Mouse (Mus musculus) forebrain, embryonic 16.5 days (tissue): ENCODE measurements around the gene Cpvl. TPM values are rescaled to one million over a fixed set of nuclear protein-coding genes. Genes with fewer than 3 reads are reported as not detected.

ENCODE experiments used
- ATAC-seq: fragments of 200-750 bp; cut with Nextera tagmentation; 2 replicates; pipeline ENCODE4 v1.8.0; 2017; ENCODE audit warnings: mild to moderate bottlenecking, moderate library complexity
- H3K27ac ChIP-seq: fragments of 300-500 bp; sonication (generic); 2 replicates; pipeline ENCODE4 v1.5.1; 2014; ENCODE audit warnings: low read length, control low read depth
- H3K27me3 ChIP-seq: fragments of 300-500 bp; sonication (generic); replicated peaks from 2 replicates; pipeline ENCODE4 v1.6.1; 2014; ENCODE audit warnings: low read length; ENCODE audit not compliant: control insufficient read depth, insufficient read depth
- H3K36me3 ChIP-seq: fragments of 300-500 bp; sonication (generic); 2 replicates; pipeline ENCODE4 v1.6.1; 2014; ENCODE audit not compliant: control insufficient read depth, insufficient read depth
- H3K4me1 ChIP-seq: fragments of 300-500 bp; sonication (generic); replicated peaks from 2 replicates; pipeline ENCODE4 v1.6.1; 2014; ENCODE audit warnings: low read length; ENCODE audit not compliant: control insufficient read depth, insufficient read depth
- H3K4me2 ChIP-seq: fragments of 300-500 bp; sonication (generic); 2 replicates; pipeline ENCODE4 v1.6.1; 2014; ENCODE audit warnings: mild to moderate bottlenecking, low read length, control low read depth
- H3K4me3 ChIP-seq: fragments of 300-500 bp; sonication (generic); replicated peaks from 2 replicates; pipeline ENCODE4 v1.5.1; 2014; ENCODE audit warnings: mild to moderate bottlenecking, low read length, control low read depth
- H3K9ac ChIP-seq: fragments of 300-500 bp; sonication (generic); replicated peaks from 2 replicates; pipeline ENCODE4 v1.6.1; 2014; ENCODE audit warnings: low read depth, low read length, control low read depth
- H3K9me3 ChIP-seq: fragments of 300-500 bp; sonication (generic); 2 replicates; pipeline ENCODE4 v1.6.1; 2016; ENCODE audit warnings: low read length; ENCODE audit not compliant: control insufficient read depth
- WGBS: fragments of 180-500 bp; shearing (Covaris S2); extraction: QIAGEN DNeasy Blood & Tissue Kit; methylation state at CpG from one replicate; pipeline ENCODE4 v1.1.7; 2014; 5-methylcytosine and 5-hydroxymethylcytosine counted together
- polyA plus RNA-seq: library from polyadenylated mRNA; unstranded; fragments of >200 nt; fragmentation: Nextera tagmentation; extraction: Ambion mirVana; gene quantifications from 2 replicates; pipeline ENCODE4 v1.2.1, GENCODE M21; 2015

Cpvl gene
- polyA plus RNA-seq, 1 experiment from 2014 or later = not detected

DNA sequence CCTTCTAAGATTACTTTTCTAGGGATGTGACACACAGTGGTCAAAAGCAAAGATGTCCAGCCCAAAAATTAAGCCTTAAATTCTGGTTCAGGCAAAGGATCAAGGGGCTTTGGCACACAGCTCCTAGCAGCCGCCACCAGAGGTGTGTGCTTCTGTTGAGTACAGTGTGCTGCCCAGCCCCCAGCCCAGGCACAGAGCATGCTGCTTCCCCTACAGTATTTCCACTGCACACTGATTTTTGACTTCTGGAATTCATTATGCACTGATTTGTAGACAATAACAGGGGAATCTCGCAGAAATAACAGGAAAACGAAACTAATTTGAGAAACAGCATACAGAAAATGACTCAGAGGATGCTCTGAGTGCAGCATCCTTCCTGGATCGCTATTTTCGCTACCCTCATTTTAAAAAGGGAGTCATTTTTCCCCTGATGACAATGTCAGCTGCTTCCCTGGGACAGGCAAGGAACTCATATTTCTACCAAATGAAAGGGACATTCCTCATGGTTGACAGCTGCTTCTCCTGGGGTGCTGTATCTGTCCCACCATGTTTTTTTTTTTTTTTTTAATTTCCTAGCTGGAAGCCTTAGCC is 14.5 kb downstream of the Cpvl start:
- ATAC-seq = no peak
- Histone ChIP-seq H3K27ac (no peak overlapping the region), H3K27me3 (no peaks in the 10 kb centered on the region), H3K9ac (no peak overlapping the region), H3K36me3 (no peaks in the 10 kb centered on the region), H3K4me3 (no peak overlapping the region), H3K9me3 (no peaks in the 10 kb centered on the region), H3K4me2 (no peak overlapping the region), H3K4me1 (0 out of 2 replicates have a peak, but pooled peaks cover 4% of the 10 kb centered on the region)
- WGBS = 74% methylated on average over 5 of the region's 5 CpGs

- Histone ChIP-seq H3K9me3 (no peaks in the 10 kb centered on the region), H3K27ac (no peak overlapping the region), H3K27me3 (no peaks in the 10 kb centered on the region), H3K9ac (no peak overlapping the region), H3K36me3 (no peaks in the 10 kb centered on the region), H3K4me3 (no peak overlapping the region), H3K4me1 (0 out of 2 replicates have a peak, but pooled peaks cover 4% of the 10 kb centered on the region), H3K4me2 (no peak overlapping the region)
- no peak for ATAC-seq
- 71% methylated on average over 1 of the region's 1 CpGs for WGBS
Measured at GRCm38 (mm10) chr6:53962006-53962405, 16.5 kb downstream of the Cpvl start.

DNA sequence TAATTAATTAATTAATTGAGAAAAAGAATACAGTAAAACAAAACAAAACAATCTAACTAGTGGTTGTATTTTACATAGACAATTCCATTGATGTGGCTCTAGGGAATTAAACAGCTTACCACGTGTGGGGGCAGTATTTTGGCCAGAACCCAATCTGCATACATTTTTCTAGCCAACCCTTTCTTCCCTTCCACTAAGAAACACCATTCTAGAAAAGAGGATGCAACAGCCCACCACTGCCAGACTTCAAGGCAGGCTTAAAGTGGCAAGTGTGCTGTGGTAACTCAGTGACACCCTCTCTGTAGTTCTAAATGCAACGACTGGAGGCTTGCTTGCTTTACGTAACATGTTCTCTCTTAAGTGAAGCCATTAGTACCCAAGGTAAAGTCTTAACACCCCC is 18.6 kb downstream of the Cpvl start:
- H3K4me1 ChIP-seq = 0 out of 2 replicates have a peak, but pooled peaks cover 2% of the 10 kb centered on the region
- no peak for ATAC-seq
- H3K4me2 ChIP-seq = no peak overlapping the region
- 64% methylated on average over 3 of the region's 3 CpGs for WGBS
- no peaks in the 10 kb centered on the region for H3K36me3 ChIP-seq
- no peaks in the 10 kb centered on the region for H3K27me3 ChIP-seq
- no peak overlapping the region for H3K9ac ChIP-seq
- H3K4me3 ChIP-seq = no peak overlapping the region
- no peaks in the 10 kb centered on the region for H3K9me3 ChIP-seq
- no peak overlapping the region for H3K27ac ChIP-seq

DNA sequence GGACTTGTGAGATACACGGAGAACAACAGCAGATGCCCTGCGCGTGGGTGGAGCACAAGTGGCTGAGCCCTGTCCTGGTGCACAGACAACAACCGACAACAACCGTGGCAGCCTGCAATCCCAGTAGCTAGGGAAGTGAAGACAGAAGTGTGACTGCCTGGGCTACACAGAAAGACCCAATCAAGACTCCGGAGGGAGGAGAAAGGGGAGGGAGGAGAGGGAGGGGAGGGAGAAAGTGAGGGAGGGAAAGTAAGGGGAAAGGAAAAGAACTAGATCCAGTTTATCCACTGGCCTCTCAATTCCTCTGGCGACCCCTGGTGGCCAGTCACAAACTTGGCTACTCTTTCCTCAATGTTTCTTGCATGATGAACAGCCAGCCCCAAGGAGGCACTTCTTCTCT is 20.1 kb downstream of the Cpvl start:
- whole genome bisulfite sequencing = 17% methylated on average over 7 of the region's 7 CpGs
- no peaks in the 10 kb centered on the region for H3K9me3 ChIP-seq
- no peaks in the 10 kb centered on the region for H3K4me1 ChIP-seq
- H3K4me3 ChIP-seq = no peak overlapping the region
- H3K36me3 ChIP-seq = no peaks in the 10 kb centered on the region
- no peak overlapping the region for H3K27ac ChIP-seq
- peak overlapping the region; percentile 24 for H3K4me2 ChIP-seq
- H3K27me3 ChIP-seq = no peaks in the 10 kb centered on the region
- no peak overlapping the region for H3K9ac ChIP-seq
- peak; percentile 63 for ATAC-seq

DNA sequence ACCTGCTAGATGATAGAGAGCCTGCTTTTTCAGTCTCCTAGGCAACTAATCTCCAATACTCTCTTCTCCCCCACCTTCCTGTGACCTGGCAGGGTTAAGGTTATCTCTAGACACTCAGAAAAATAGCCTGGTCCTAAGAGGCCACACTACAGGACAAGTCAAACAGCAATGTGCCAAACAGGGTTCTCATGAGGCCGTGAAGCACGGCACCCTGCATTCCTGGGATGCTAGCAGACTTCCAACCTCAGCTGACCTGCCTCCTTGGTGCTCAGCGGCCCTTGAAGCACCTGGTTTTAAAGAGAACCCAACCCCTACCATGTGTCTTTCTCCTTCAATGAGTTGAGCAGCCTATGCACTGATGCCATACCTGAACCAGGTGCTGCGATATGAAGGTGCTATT is 22.0 kb downstream of the Cpvl start:
- no peak overlapping the region for H3K9ac ChIP-seq
- no peaks in the 10 kb centered on the region for H3K4me1 ChIP-seq
- no peaks in the 10 kb centered on the region for H3K27me3 ChIP-seq
- no peak overlapping the region for H3K4me3 ChIP-seq
- no peak overlapping the region for H3K27ac ChIP-seq
- H3K36me3 ChIP-seq = no peaks in the 10 kb centered on the region
- H3K9me3 ChIP-seq = no peaks in the 10 kb centered on the region
- H3K4me2 ChIP-seq = no peak overlapping the region
- WGBS = 79% methylated on average over 4 of the region's 4 CpGs
- no peak for ATAC-seq

- no peaks in the 10 kb centered on the region for H3K9me3 ChIP-seq
- no peaks in the 10 kb centered on the region for H3K36me3 ChIP-seq
- ATAC-seq = no peak
- H3K9ac ChIP-seq = no peak overlapping the region
- no peak overlapping the region for H3K4me3 ChIP-seq
- no peak overlapping the region for H3K27ac ChIP-seq
- no peak overlapping the region for H3K4me2 ChIP-seq
- no peaks in the 10 kb centered on the region for H3K27me3 ChIP-seq
- WGBS = 86% methylated on average over 2 of the region's 2 CpGs
- H3K4me1 ChIP-seq = no peaks in the 10 kb centered on the region
Measured at GRCm38 (mm10) chr6:53955846-53956245, 22.6 kb downstream of the Cpvl start.

GRCm38 (mm10) chr6:53955271-53955670 is 23.2 kb downstream of the Cpvl start:
- H3K27me3 ChIP-seq = no peaks in the 10 kb centered on the region
- H3K4me3 ChIP-seq = no peak overlapping the region
- no peak overlapping the region for H3K9ac ChIP-seq
- no peak for ATAC-seq
- no peaks in the 10 kb centered on the region for H3K36me3 ChIP-seq
- no peaks in the 10 kb centered on the region for H3K4me1 ChIP-seq
- no peak overlapping the region for H3K27ac ChIP-seq
- WGBS = 74% methylated on average over 6 of the region's 6 CpGs
- no peak overlapping the region for H3K4me2 ChIP-seq
- H3K9me3 ChIP-seq = no peaks in the 10 kb centered on the region

DNA sequence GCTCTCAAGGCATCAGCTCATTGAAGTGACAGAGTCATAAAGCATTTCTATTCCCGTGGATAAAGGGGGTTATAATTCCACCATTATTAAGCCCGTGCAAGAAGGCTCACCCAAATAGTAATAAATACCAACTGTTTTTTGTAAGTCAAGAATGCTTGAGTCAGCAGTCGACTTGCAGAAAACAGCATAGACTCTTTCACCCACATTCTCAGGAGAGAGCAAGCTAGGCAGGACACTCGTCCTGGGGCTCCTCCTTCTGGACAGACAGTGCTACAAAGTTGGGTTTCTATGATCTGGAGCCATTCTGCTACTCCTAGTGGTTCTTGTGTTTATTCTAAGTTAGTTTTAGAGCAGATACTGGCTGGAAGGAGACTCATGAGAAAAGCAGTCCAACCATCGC is 24.4 kb downstream of the Cpvl start:
- H3K27me3 ChIP-seq = no peaks in the 10 kb centered on the region
- H3K4me2 ChIP-seq = no peak overlapping the region
- ATAC-seq = no peak
- H3K4me1 ChIP-seq = no peaks in the 10 kb centered on the region
- H3K9me3 ChIP-seq = no peaks in the 10 kb centered on the region
- no peak overlapping the region for H3K27ac ChIP-seq
- no peak overlapping the region for H3K9ac ChIP-seq
- H3K36me3 ChIP-seq = no peaks in the 10 kb centered on the region
- H3K4me3 ChIP-seq = no peak overlapping the region
- 50% methylated on average over 5 of the region's 5 CpGs for WGBS

GRCm38 (mm10) chr6:53953348-53953747 is 25.1 kb downstream of the Cpvl start:
- Histone ChIP-seq H3K36me3 (no peaks in the 10 kb centered on the region), H3K4me2 (no peak overlapping the region), H3K9ac (no peak overlapping the region), H3K27me3 (no peaks in the 10 kb centered on the region), H3K4me3 (no peak overlapping the region), H3K4me1 (no peaks in the 10 kb centered on the region), H3K9me3 (no peaks in the 10 kb centered on the region), H3K27ac (no peak overlapping the region)
- WGBS = 87% methylated on average over 6 of the region's 6 CpGs
- ATAC-seq = no peak

DNA sequence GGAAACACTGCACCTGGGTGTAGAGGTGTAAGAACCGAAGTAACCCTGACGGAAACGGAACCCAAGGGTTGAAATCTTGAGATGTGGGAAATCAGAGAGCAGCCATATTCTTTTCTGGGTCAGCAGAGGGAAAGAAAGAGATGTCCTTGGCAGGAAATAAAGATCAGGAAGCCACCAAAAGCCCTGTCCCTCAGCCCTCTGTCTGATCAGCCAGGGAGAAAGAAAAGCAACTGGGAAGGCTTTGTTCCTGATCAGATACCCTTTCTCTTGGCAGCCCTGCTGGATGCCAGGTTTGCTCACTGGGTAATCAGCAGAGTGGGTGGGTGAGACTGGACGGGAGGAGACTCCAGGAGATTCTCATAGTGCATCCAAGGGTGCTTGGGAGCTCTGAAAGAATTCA is 27.1 kb downstream of the Cpvl start:
- Histone ChIP-seq H3K27ac (no peak overlapping the region), H3K27me3 (no peaks in the 10 kb centered on the region), H3K4me1 (no peaks in the 10 kb centered on the region), H3K4me2 (no peak overlapping the region), H3K36me3 (no peaks in the 10 kb centered on the region), H3K9ac (no peak overlapping the region), H3K9me3 (no peaks in the 10 kb centered on the region), H3K4me3 (no peak overlapping the region)
- ATAC-seq = no peak
- WGBS = 70% methylated on average over 4 of the region's 4 CpGs
